Mouse (Mus musculus) G1E (cell line): ENCODE data around the gene Senp7.

ENCODE experiments used
- CTCF ChIP-seq: IDR thresholded peaks from 2 replicates; pipeline ENCODE4 v1.5.1; 2012; ENCODE audit warnings: low read depth, low read length, inconsistent platforms, mixed read lengths
- POLR2AphosphoS5 ChIP-seq: IDR thresholded peaks from 2 replicates; pipeline ENCODE4 v1.6.1; 2012; ENCODE audit warnings: low read depth, low read length, inconsistent platforms; ENCODE audit not compliant: insufficient replicate concordance

GRCm38 (mm10) chr16:56037138-56038010 is 10.8 kb upstream of the Senp7 start, which contains the start of gene Trmt10c:
- TF ChIP-seq CTCF (no peak), POLR2AphosphoS5 (no peak)
